Mouse (Mus musculus) liver, postnatal 0 days (tissue): ENCODE results near the gene Bok.
"Not testable (repeated sequence)": the region's sequence is repeated elsewhere in the genome, so short reads cannot be mapped to it uniquely, and the experiment has no call there.

Source experiments
- CTCF ChIP-seq: sonication (generic); IDR thresholded peaks from 2 replicates; pipeline ENCODE4 v1.5.1; 2016; ENCODE audit warnings: antibody characterized with exemption, low read depth
- EP300 ChIP-seq: IDR thresholded peaks from 2 replicates; pipeline ENCODE4 v1.6.1; 2016; ENCODE audit warnings: antibody characterized with exemption, low read depth, mild to moderate bottlenecking

DNA sequence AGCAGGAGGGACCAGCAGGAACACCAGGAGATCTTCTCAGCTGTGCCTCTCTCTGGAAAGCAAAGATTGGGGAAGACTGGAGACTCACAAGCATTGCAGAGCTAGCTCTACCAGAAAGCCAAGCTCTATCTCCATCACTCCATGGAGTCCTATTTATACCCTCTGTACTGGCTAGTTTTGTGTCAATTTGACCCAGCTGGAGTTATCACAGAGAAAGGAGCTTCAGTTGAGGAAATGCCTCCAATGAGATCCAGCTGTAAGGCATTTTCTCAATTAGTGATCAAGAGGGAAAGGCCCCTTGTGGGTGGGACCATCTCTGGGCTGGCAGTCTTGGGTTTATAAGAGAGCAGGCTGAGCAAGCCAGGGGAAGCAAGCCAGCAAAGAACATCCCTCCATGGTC, 26.9 kb upstream of the Bok start, which contains the start of gene Stk25:
- TF ChIP-seq CTCF, EP300: not testable (repeated sequence)
